Mouse (Mus musculus) testis, adult 2 months (tissue): ENCODE measurements around the gene Pon3.

Experiments used
- CTCF ChIP-seq: fragments of 200-500 bp; IDR thresholded peaks from 2 replicates; pipeline ENCODE4 v1.5.1; 2012; ENCODE audit warnings: low read depth, mild to moderate bottlenecking, inconsistent platforms, low read length, moderate library complexity; ENCODE audit not compliant: control insufficient read depth, insufficient read depth, insufficient replicate concordance
- POLR2A ChIP-seq: fragments of 200-500 bp; IDR thresholded peaks from 2 replicates; pipeline ENCODE4 v1.6.1; 2012; ENCODE audit warnings: low read depth, mild to moderate bottlenecking, inconsistent platforms, low read length, moderate library complexity; ENCODE audit not compliant: control insufficient read depth

DNA sequence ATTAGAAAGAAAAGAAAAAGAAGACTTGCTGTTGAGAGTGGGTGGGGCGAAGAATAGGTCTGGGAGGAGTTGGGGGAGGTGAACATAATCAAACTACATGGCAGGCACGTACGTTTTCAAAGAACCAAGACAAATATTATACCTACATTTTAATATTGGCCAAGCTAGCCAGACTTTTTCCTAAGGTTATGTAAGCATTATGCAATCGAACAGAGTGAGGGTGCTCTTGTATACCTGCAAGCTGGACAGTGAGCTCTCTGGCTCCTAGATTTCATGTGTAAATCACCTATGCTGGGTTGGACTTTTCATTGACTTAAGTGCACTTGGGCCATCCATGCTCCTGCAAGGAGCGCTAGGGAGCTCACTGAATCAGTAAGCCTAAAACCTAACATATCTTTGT is 57.5 kb downstream of the Pon3 start:
- no peak for TF ChIP-seq POLR2A
- TF ChIP-seq CTCF: no peak
